Mouse (Mus musculus) olfactory bulb, adult 2 months (tissue): ENCODE data around the gene Ldlrad3.

Source experiments
- CTCF ChIP-seq: fragments of 200-500 bp; IDR thresholded peaks from 2 replicates; pipeline ENCODE4 v1.5.1; 2012; ENCODE audit warnings: low read depth, mild to moderate bottlenecking, low read length, moderate library complexity; ENCODE audit not compliant: insufficient read depth
- POLR2A ChIP-seq: fragments of 200-500 bp; IDR thresholded peaks from 2 replicates; pipeline ENCODE4 v1.6.1; 2012; ENCODE audit warnings: mild to moderate bottlenecking, low read depth, low read length, moderate library complexity; ENCODE audit not compliant: insufficient read depth

GRCm38 (mm10) chr2:102024483-102024882, 161.7 kb downstream of the Ldlrad3 start:
- no peak for TF ChIP-seq POLR2A
- no peak for TF ChIP-seq CTCF
